Mouse (Mus musculus) CH12F3 (cell line): ENCODE measurements around the gene Ston1.

Experiments
- in situ Hi-C: fragments of 300-500 bp; cut with MboI; formaldehyde crosslinking; loops from 2 replicates; pipeline ENCODE4 v1.14.3; 2020; ENCODE audit warnings: low sequenced_read_pairs

Gene Ston1

GRCm38 (mm10) chr17:88624386-88624785, 26.9 kb downstream of the Ston1 start:
- in situ Hi-C loops = no loop called here

- in situ Hi-C loops = loop anchor here (25.0 kb wide), 1 partner anchor 363 kb away; no protein-coding TSS in a partner anchor
Measured at GRCm38 (mm10) chr17:88625350-88625749, 27.9 kb downstream of the Ston1 start.

- in situ Hi-C loops = loop anchor here (25.0 kb wide), 1 partner anchor 364 kb away; no protein-coding TSS in a partner anchor
Measured at GRCm38 (mm10) chr17:88625931-88626330, 28.4 kb downstream of the Ston1 start.

- in situ Hi-C loops = loop anchor here (25.0 kb wide), 1 partner anchor 364 kb away; no protein-coding TSS in a partner anchor
Measured at GRCm38 (mm10) chr17:88626347-88626811, 28.9 kb downstream of the Ston1 start.

GRCm38 (mm10) chr17:88627150-88627549, 29.7 kb downstream of the Ston1 start:
- in situ Hi-C loops = loop anchor here (25.0 kb wide), 1 partner anchor 365 kb away; no protein-coding TSS in a partner anchor

- in situ Hi-C loops = loop anchor here (25.0 kb wide), 1 partner anchor 367 kb away; no protein-coding TSS in a partner anchor
Measured at GRCm38 (mm10) chr17:88628676-88629380, 31.3 kb downstream of the Ston1 start.

GRCm38 (mm10) chr17:88629381-88629759, 31.9 kb downstream of the Ston1 start:
- in situ Hi-C loops = loop anchor here (25.0 kb wide), 1 partner anchor 367 kb away; no protein-coding TSS in a partner anchor

GRCm38 (mm10) chr17:88629931-88630553, 32.6 kb downstream of the Ston1 start:
- in situ Hi-C loops = loop anchor here (25.0 kb wide), 1 partner anchor 368 kb away; no protein-coding TSS in a partner anchor

- in situ Hi-C loops = loop anchor here (25.0 kb wide), 1 partner anchor 368 kb away; no protein-coding TSS in a partner anchor
Measured at GRCm38 (mm10) chr17:88630554-88630948, 33.1 kb downstream of the Ston1 start.

GRCm38 (mm10) chr17:88632631-88633030, 35.1 kb downstream of the Ston1 start:
- in situ Hi-C loops = loop anchor here (25.0 kb wide), 1 partner anchor 370 kb away; no protein-coding TSS in a partner anchor

GRCm38 (mm10) chr17:88636076-88636475, 38.6 kb downstream of the Ston1 start:
- in situ Hi-C loops = loop anchor here (25.0 kb wide), 1 partner anchor 374 kb away; no protein-coding TSS in a partner anchor

- in situ Hi-C loops = loop anchor here (25.0 kb wide), 1 partner anchor 374 kb away; no protein-coding TSS in a partner anchor
Measured at GRCm38 (mm10) chr17:88636587-88636986, 39.1 kb downstream of the Ston1 start.

GRCm38 (mm10) chr17:88641012-88641411, 43.5 kb downstream of the Ston1 start:
- in situ Hi-C loops = loop anchor here (25.0 kb wide), 1 partner anchor 379 kb away; no protein-coding TSS in a partner anchor

GRCm38 (mm10) chr17:88641836-88642235, 44.4 kb downstream of the Ston1 start:
- in situ Hi-C loops = loop anchor here (25.0 kb wide), 1 partner anchor 380 kb away; no protein-coding TSS in a partner anchor

GRCm38 (mm10) chr17:88644876-88645275, 47.4 kb downstream of the Ston1 start:
- in situ Hi-C loops = loop anchor here (25.0 kb wide), 1 partner anchor 383 kb away; no protein-coding TSS in a partner anchor

- in situ Hi-C loops = loop anchor here (25.0 kb wide), 1 partner anchor 383 kb away; no protein-coding TSS in a partner anchor
Measured at GRCm38 (mm10) chr17:88645299-88645698, 47.8 kb downstream of the Ston1 start.

- in situ Hi-C loops = loop anchor here (25.0 kb wide), 1 partner anchor 385 kb away; no protein-coding TSS in a partner anchor
Measured at GRCm38 (mm10) chr17:88647149-88647548, 49.7 kb downstream of the Ston1 start.

- in situ Hi-C loops = loop anchor here (10.0 kb wide), 1 partner anchor 103 kb away; no protein-coding TSS in a partner anchor
Measured at GRCm38 (mm10) chr17:88652010-88652409, 54.5 kb downstream of the Ston1 start.

- in situ Hi-C loops = loop anchor here (10.0 kb wide), 1 partner anchor 102 kb away; no protein-coding TSS in a partner anchor
Measured at GRCm38 (mm10) chr17:88652702-88653374, 55.4 kb downstream of the Ston1 start.

GRCm38 (mm10) chr17:88653375-88653769, 55.9 kb downstream of the Ston1 start:
- in situ Hi-C loops = loop anchor here (10.0 kb wide), 1 partner anchor 101 kb away; no protein-coding TSS in a partner anchor
